Mouse (Mus musculus) cortical plate, adult 2 months (tissue): ENCODE measurements around the gene Arrb1.

ENCODE experiments used
- CTCF ChIP-seq: fragments of 200-500 bp; IDR thresholded peaks from 2 replicates; pipeline ENCODE4 v1.5.1; 2011; ENCODE audit warnings: mild to moderate bottlenecking, control low read depth, low read length; ENCODE audit not compliant: insufficient read depth; ENCODE audit errors: extremely low read depth
- POLR2A ChIP-seq: fragments of 200-500 bp; IDR thresholded peaks from 2 replicates; pipeline ENCODE4 v1.6.1; 2011; ENCODE audit warnings: mild to moderate bottlenecking, low read length, control low read depth; ENCODE audit not compliant: insufficient read depth; ENCODE audit errors: extremely low read depth

GRCm38 (mm10) chr7:99534901-99535735 lies at the start of gene Arrb1:
- TF ChIP-seq CTCF (no peak), POLR2A (peak; percentile 44; the same call in 1 of the 2 replicates)
